Mouse (Mus musculus): ENCODE results near the gene Cdiptos.

DNA sequence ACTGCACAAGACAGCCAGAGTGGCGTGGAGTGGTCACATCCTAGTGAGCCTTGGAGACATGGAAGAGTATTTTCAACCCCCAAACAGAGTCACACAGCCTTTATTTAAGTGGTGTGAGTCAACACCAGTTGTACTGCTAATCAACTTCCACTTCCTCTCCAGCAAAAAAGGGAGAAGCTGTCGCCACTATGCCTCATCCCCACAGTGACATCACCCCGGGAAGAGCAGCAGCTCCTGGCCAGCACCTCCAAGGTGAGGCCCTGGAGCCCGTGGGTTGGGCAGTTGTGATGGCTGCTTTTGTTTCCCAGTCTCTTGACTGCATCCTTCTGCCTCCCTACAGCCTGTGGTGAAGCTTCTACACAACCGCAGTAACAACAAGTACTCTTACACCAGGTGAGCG, 34.7 kb downstream of the Cdiptos start:
- no peak for TF ChIP-seq POLR2A (IDR thresholded peaks at IDR 0.05; ENCODE audit: borderline replicate concordance, low read depth, low read length)
- no peak for TF ChIP-seq CTCF (IDR thresholded peaks at IDR 0.05; ENCODE audit: low read depth, low read length)

All from bone marrow macrophage, adult 2 months (primary cell).